Mouse (Mus musculus): ENCODE measurements around the gene Serping1. TPM values are rescaled to one million over a fixed set of nuclear protein-coding genes. Genes with fewer than 3 reads are reported as not detected.

The Serping1 gene
- polyA plus RNA-seq, 1 experiment = 40.5 TPM

GRCm38 (mm10) chr2:84797833-84798492 lies 22.7 kb upstream of the Serping1 start:
- TF ChIP-seq CTCF (IDR thresholded peaks at IDR 0.05; ENCODE audit: control insufficient read depth, insufficient read depth, insufficient replicate concordance, low read depth, low read length) (peak; percentile 85; the same call in 1 of the 2 replicates), POLR2A (IDR thresholded peaks at IDR 0.05; ENCODE audit: control insufficient read depth, low read depth, low read length) (no peak)
- Histone ChIP-seq H3K4me3 (ENCODE audit: control insufficient read depth, low read depth, low read length) (peak overlapping the region; percentile 61), H3K27me3 (ENCODE audit: control insufficient read depth, insufficient read depth, low read length) (no peaks in the 10 kb centered on the region), H3K36me3 (ENCODE audit: control insufficient read depth, insufficient read depth, low read length) (no peaks in the 10 kb centered on the region), H3K27ac (ENCODE audit: control insufficient read depth, insufficient read depth, low read depth, low read length) (no peak overlapping the region), H3K4me1 (ENCODE audit: control insufficient read depth, insufficient read depth, low read length) (peaks cover 7% of the 10 kb centered on the region)

- H3K4me1 ChIP-seq (ENCODE audit: control insufficient read depth, insufficient read depth, low read length) = peaks cover 11% of the 10 kb centered on the region
- H3K27ac ChIP-seq (ENCODE audit: control insufficient read depth, insufficient read depth, low read depth, low read length) = no peak overlapping the region
- no peaks in the 10 kb centered on the region for H3K36me3 ChIP-seq (ENCODE audit: control insufficient read depth, insufficient read depth, low read length)
- H3K27me3 ChIP-seq (ENCODE audit: control insufficient read depth, insufficient read depth, low read length) = no peaks in the 10 kb centered on the region
- H3K4me3 ChIP-seq (ENCODE audit: control insufficient read depth, low read depth, low read length) = no peak overlapping the region
- no peak for TF ChIP-seq POLR2A (IDR thresholded peaks at IDR 0.05; ENCODE audit: control insufficient read depth, low read depth, low read length)
- no peak for TF ChIP-seq CTCF (IDR thresholded peaks at IDR 0.05; ENCODE audit: control insufficient read depth, insufficient read depth, insufficient replicate concordance, low read depth, low read length)
Observed at GRCm38 (mm10) chr2:84793871-84794270, 18.6 kb upstream of the Serping1 start.

GRCm38 (mm10) chr2:84793154-84793553 lies 17.9 kb upstream of the Serping1 start:
- no peaks in the 10 kb centered on the region for H3K27me3 ChIP-seq (ENCODE audit: control insufficient read depth, insufficient read depth, low read length)
- H3K36me3 ChIP-seq (ENCODE audit: control insufficient read depth, insufficient read depth, low read length) = no peaks in the 10 kb centered on the region
- peaks cover 6% of the 10 kb centered on the region for H3K4me1 ChIP-seq (ENCODE audit: control insufficient read depth, insufficient read depth, low read length)
- TF ChIP-seq POLR2A (IDR thresholded peaks at IDR 0.05; ENCODE audit: control insufficient read depth, low read depth, low read length) (no peak), CTCF (IDR thresholded peaks at IDR 0.05; ENCODE audit: control insufficient read depth, insufficient read depth, insufficient replicate concordance, low read depth, low read length) (no peak)
- no peak overlapping the region for H3K4me3 ChIP-seq (ENCODE audit: control insufficient read depth, low read depth, low read length)
- H3K27ac ChIP-seq (ENCODE audit: control insufficient read depth, insufficient read depth, low read depth, low read length) = no peak overlapping the region

- Histone ChIP-seq H3K27me3 (ENCODE audit: control insufficient read depth, insufficient read depth, low read length) (no peaks in the 10 kb centered on the region), H3K36me3 (ENCODE audit: control insufficient read depth, insufficient read depth, low read length) (no peaks in the 10 kb centered on the region), H3K4me3 (ENCODE audit: control insufficient read depth, low read depth, low read length) (no peak overlapping the region), H3K4me1 (ENCODE audit: control insufficient read depth, insufficient read depth, low read length) (peaks cover 6% of the 10 kb centered on the region), H3K27ac (ENCODE audit: control insufficient read depth, insufficient read depth, low read depth, low read length) (no peak overlapping the region)
- TF ChIP-seq CTCF (IDR thresholded peaks at IDR 0.05; ENCODE audit: control insufficient read depth, insufficient read depth, insufficient replicate concordance, low read depth, low read length) (no peak), POLR2A (IDR thresholded peaks at IDR 0.05; ENCODE audit: control insufficient read depth, low read depth, low read length) (no peak)
Observed at GRCm38 (mm10) chr2:84792516-84792915, 17.3 kb upstream of the Serping1 start.

- Histone ChIP-seq H3K36me3 (ENCODE audit: control insufficient read depth, insufficient read depth, low read length) (no peaks in the 10 kb centered on the region), H3K4me3 (ENCODE audit: control insufficient read depth, low read depth, low read length) (no peak overlapping the region; the same call in 1 of the 2 replicates), H3K4me1 (ENCODE audit: control insufficient read depth, insufficient read depth, low read length) (peaks cover 6% of the 10 kb centered on the region), H3K27ac (ENCODE audit: control insufficient read depth, insufficient read depth, low read depth, low read length) (no peak overlapping the region), H3K27me3 (ENCODE audit: control insufficient read depth, insufficient read depth, low read length) (no peaks in the 10 kb centered on the region)
- TF ChIP-seq POLR2A (IDR thresholded peaks at IDR 0.05; ENCODE audit: control insufficient read depth, low read depth, low read length) = no peak
- TF ChIP-seq CTCF (IDR thresholded peaks at IDR 0.05; ENCODE audit: control insufficient read depth, insufficient read depth, insufficient replicate concordance, low read depth, low read length) = no peak
Observed at GRCm38 (mm10) chr2:84790418-84790817, 15.2 kb upstream of the Serping1 start.

- peaks cover 6% of the 10 kb centered on the region for H3K4me1 ChIP-seq (ENCODE audit: control insufficient read depth, insufficient read depth, low read length)
- H3K27ac ChIP-seq (ENCODE audit: control insufficient read depth, insufficient read depth, low read depth, low read length) = no peak overlapping the region
- no peaks in the 10 kb centered on the region for H3K27me3 ChIP-seq (ENCODE audit: control insufficient read depth, insufficient read depth, low read length)
- H3K36me3 ChIP-seq (ENCODE audit: control insufficient read depth, insufficient read depth, low read length) = no peaks in the 10 kb centered on the region
- TF ChIP-seq POLR2A (IDR thresholded peaks at IDR 0.05; ENCODE audit: control insufficient read depth, low read depth, low read length) (no peak), CTCF (IDR thresholded peaks at IDR 0.05; ENCODE audit: control insufficient read depth, insufficient read depth, insufficient replicate concordance, low read depth, low read length) (no peak)
- H3K4me3 ChIP-seq (ENCODE audit: control insufficient read depth, low read depth, low read length) = no peak overlapping the region
Observed at GRCm38 (mm10) chr2:84788316-84788715, 13.1 kb upstream of the Serping1 start.

GRCm38 (mm10) chr2:84783840-84784566 lies 8.8 kb upstream of the Serping1 start:
- Histone ChIP-seq H3K4me3 (ENCODE audit: control insufficient read depth, low read depth, low read length) (no peak overlapping the region), H3K36me3 (ENCODE audit: control insufficient read depth, insufficient read depth, low read length) (no peaks in the 10 kb centered on the region), H3K4me1 (ENCODE audit: control insufficient read depth, insufficient read depth, low read length) (no peaks in the 10 kb centered on the region), H3K27ac (ENCODE audit: control insufficient read depth, insufficient read depth, low read depth, low read length) (no peak overlapping the region), H3K27me3 (ENCODE audit: control insufficient read depth, insufficient read depth, low read length) (no peaks in the 10 kb centered on the region)
- TF ChIP-seq POLR2A (IDR thresholded peaks at IDR 0.05; ENCODE audit: control insufficient read depth, low read depth, low read length) (no peak), CTCF (IDR thresholded peaks at IDR 0.05; ENCODE audit: control insufficient read depth, insufficient read depth, insufficient replicate concordance, low read depth, low read length) (no peak)
